Mouse (Mus musculus) stomach, embryonic 15.5 days (tissue): ENCODE measurements around the gene Fau. TPM values are rescaled to one million over a fixed set of nuclear protein-coding genes. Genes with fewer than 3 reads are reported as not detected.

ENCODE experiments used
- ATAC-seq: fragments of 200-750 bp; cut with Nextera tagmentation; 2 replicates; pipeline ENCODE4 v1.8.0; 2017; ENCODE audit warnings: low read depth, moderate number of reproducible peaks, moderate TSS enrichment; ENCODE audit not compliant: insufficient read depth, low FRiP score
- H3K27ac ChIP-seq: fragments of 300-500 bp; sonication (generic); 2 replicates; pipeline ENCODE4 v1.5.1; 2015; ENCODE audit warnings: mild to moderate bottlenecking, inconsistent platforms
- H3K27me3 ChIP-seq: fragments of 300-500 bp; sonication (generic); replicated peaks from 2 replicates; pipeline ENCODE4 v1.6.1; 2015; ENCODE audit warnings: inconsistent platforms
- H3K36me3 ChIP-seq: fragments of 300-500 bp; sonication (generic); 2 replicates; pipeline ENCODE4 v1.6.1; 2015; ENCODE audit warnings: inconsistent platforms
- H3K4me1 ChIP-seq: fragments of 300-500 bp; sonication (generic); 2 replicates; pipeline ENCODE4 v1.6.1; 2015; ENCODE audit warnings: inconsistent platforms
- H3K4me2 ChIP-seq: fragments of 300-500 bp; sonication (generic); 2 replicates; pipeline ENCODE4 v1.6.1; 2015; ENCODE audit warnings: mild to moderate bottlenecking, inconsistent platforms
- H3K4me3 ChIP-seq: fragments of 300-500 bp; sonication (generic); replicated peaks from 2 replicates; pipeline ENCODE4 v1.5.1; 2015; ENCODE audit warnings: inconsistent platforms
- H3K9ac ChIP-seq: fragments of 300-500 bp; sonication (generic); 2 replicates; pipeline ENCODE4 v1.6.1; 2015; ENCODE audit warnings: inconsistent platforms
- H3K9me3 ChIP-seq: fragments of 300-500 bp; sonication (generic); 2 replicates; pipeline ENCODE4 v1.6.1; 2016; ENCODE audit warnings: inconsistent platforms
- WGBS: fragments of 180-500 bp; shearing (Covaris S2); methylation state at CpG from one replicate; pipeline ENCODE4 v1.1.7; 2015; 5-methylcytosine and 5-hydroxymethylcytosine counted together
- polyA plus RNA-seq: library from polyadenylated mRNA; unstranded; fragments of >200 nt; fragmentation: Nextera tagmentation; extraction: Ambion mirVana; gene quantifications from 2 replicates; pipeline ENCODE4 v1.2.1, GENCODE M21; 2015

Fau gene
- polyA plus RNA-seq, 1 experiment from 2014 or later, result 625 TPM

GRCm38 (mm10) chr19:6067011-6067723 lies 9.5 kb downstream of the Fau start:
- Histone ChIP-seq H3K9me3 (no peaks in the 10 kb centered on the region), H3K4me2 (peak overlapping the region; percentile 99), H3K27me3 (no peaks in the 10 kb centered on the region), H3K36me3 (peaks cover 22% of the 10 kb centered on the region), H3K4me1 (peaks cover 30% of the 10 kb centered on the region), H3K4me3 (peak overlapping the region; percentile 50), H3K9ac (peak overlapping the region; percentile 46; the same call in 1 of the 2 replicates), H3K27ac (peak overlapping the region; percentile 85)
- ATAC-seq, result peak; percentile 50
- WGBS, result 1% methylated on average over 30 of the region's 30 CpGs

GRCm38 (mm10) chr19:6067724-6068415 lies 10.2 kb downstream of the Fau start, which contains the start of gene Tm7sf2:
Gene Tm7sf2, minus strand, starts transcription at chr19:6068373.
- no peaks in the 10 kb centered on the region for H3K27me3 ChIP-seq
- peak within 1 kb of the TSS; percentile 99 for H3K4me2 ChIP-seq
- peak within 1 kb of the TSS; percentile 50 for H3K4me3 ChIP-seq
- peak; percentile 94 for ATAC-seq
- H3K4me1 ChIP-seq, result peaks cover 24% of the 10 kb centered on the region
- no peaks in the 10 kb centered on the region for H3K9me3 ChIP-seq
- 8% methylated on average over 33 of the region's 33 CpGs for WGBS
- peaks cover 22% of the 10 kb centered on the region for H3K36me3 ChIP-seq
- peak within 1 kb of the TSS; percentile 85 for H3K27ac ChIP-seq
- H3K9ac ChIP-seq, result peak within 1 kb of the TSS; percentile 46; the same call in 1 of the 2 replicates

- WGBS, result 67% methylated on average over 4 of the region's 4 CpGs
- Histone ChIP-seq H3K27ac (no peak overlapping the region), H3K27me3 (no peaks in the 10 kb centered on the region), H3K9me3 (no peaks in the 10 kb centered on the region), H3K9ac (no peak overlapping the region), H3K4me3 (no peak overlapping the region), H3K36me3 (peaks cover 22% of the 10 kb centered on the region), H3K4me1 (peaks cover 20% of the 10 kb centered on the region), H3K4me2 (no peak overlapping the region)
- ATAC-seq, result no peak
Measured at GRCm38 (mm10) chr19:6068951-6069350, 11.3 kb downstream of the Fau start.

GRCm38 (mm10) chr19:6069851-6070250 lies 12.2 kb downstream of the Fau start:
- Histone ChIP-seq H3K27ac (no peak overlapping the region), H3K27me3 (no peaks in the 10 kb centered on the region), H3K4me3 (no peak overlapping the region), H3K4me1 (peaks cover 22% of the 10 kb centered on the region), H3K9ac (no peak overlapping the region), H3K36me3 (peaks cover 22% of the 10 kb centered on the region), H3K4me2 (no peak overlapping the region), H3K9me3 (no peaks in the 10 kb centered on the region)
- 90% methylated on average over 10 of the region's 10 CpGs for WGBS
- ATAC-seq, result no peak

GRCm38 (mm10) chr19:6070571-6071250 lies 13.1 kb downstream of the Fau start:
- Histone ChIP-seq H3K27ac (no peak overlapping the region), H3K36me3 (peaks cover 28% of the 10 kb centered on the region), H3K4me1 (peaks cover 28% of the 10 kb centered on the region), H3K9me3 (no peaks in the 10 kb centered on the region), H3K9ac (no peak overlapping the region), H3K27me3 (no peaks in the 10 kb centered on the region), H3K4me3 (no peak overlapping the region), H3K4me2 (no peak overlapping the region)
- 89% methylated on average over 31 of the region's 31 CpGs for WGBS
- ATAC-seq, result no peak

GRCm38 (mm10) chr19:6071261-6071660 lies 13.6 kb downstream of the Fau start:
- H3K4me1 ChIP-seq, result peaks cover 32% of the 10 kb centered on the region
- peaks cover 28% of the 10 kb centered on the region for H3K36me3 ChIP-seq
- H3K9me3 ChIP-seq, result no peaks in the 10 kb centered on the region
- no peak overlapping the region for H3K4me3 ChIP-seq
- no peak overlapping the region for H3K27ac ChIP-seq
- ATAC-seq, result no peak
- H3K4me2 ChIP-seq, result no peak overlapping the region
- H3K9ac ChIP-seq, result no peak overlapping the region
- 90% methylated on average over 19 of the region's 19 CpGs for WGBS
- H3K27me3 ChIP-seq, result no peaks in the 10 kb centered on the region

- no peaks in the 10 kb centered on the region for H3K27me3 ChIP-seq
- H3K4me2 ChIP-seq, result no peak overlapping the region
- H3K4me1 ChIP-seq, result peaks cover 16% of the 10 kb centered on the region; the same call in 1 of the 2 replicates
- no peak overlapping the region for H3K9ac ChIP-seq
- no peak overlapping the region for H3K27ac ChIP-seq
- H3K4me3 ChIP-seq, result no peak overlapping the region
- WGBS, result 83% methylated on average over 5 of the region's 5 CpGs
- no peak for ATAC-seq
- no peaks in the 10 kb centered on the region for H3K9me3 ChIP-seq
- peaks cover 26% of the 10 kb centered on the region for H3K36me3 ChIP-seq
Measured at GRCm38 (mm10) chr19:6073889-6074288, 16.2 kb downstream of the Fau start.

- Histone ChIP-seq H3K27me3 (no peaks in the 10 kb centered on the region), H3K4me3 (peak within 1 kb of the TSS; percentile 92), H3K4me1 (peaks cover 16% of the 10 kb centered on the region; the same call in 1 of the 2 replicates), H3K27ac (peak within 1 kb of the TSS; percentile 89), H3K36me3 (peaks cover 14% of the 10 kb centered on the region), H3K4me2 (peak within 1 kb of the TSS; percentile 80), H3K9me3 (no peaks in the 10 kb centered on the region), H3K9ac (peak within 1 kb of the TSS; percentile 67; the same call in 1 of the 2 replicates)
- under 1% methylated on average over 33 of the region's 33 CpGs for WGBS
- ATAC-seq, result peak; percentile 85
Measured at GRCm38 (mm10) chr19:6076564-6077393, 19.1 kb downstream of the Fau start, which contains the start of gene Vps51. Gene Vps51, minus strand, starts transcription at chr19:6077231.

GRCm38 (mm10) chr19:6079983-6080480 lies 22.4 kb downstream of the Fau start, which contains the start of gene Tmem262:
Gene Tmem262, plus strand, starts transcription at chr19:6080033.
- Histone ChIP-seq H3K27me3 (no peaks in the 10 kb centered on the region), H3K36me3 (peaks cover 22% of the 10 kb centered on the region), H3K4me1 (peaks cover 22% of the 10 kb centered on the region), H3K4me3 (no peak within 1 kb of the TSS), H3K4me2 (no peak within 1 kb of the TSS), H3K9ac (no peak within 1 kb of the TSS), H3K9me3 (no peaks in the 10 kb centered on the region), H3K27ac (no peak within 1 kb of the TSS)
- ATAC-seq, result no peak
- 91% methylated on average over 12 of the region's 12 CpGs for WGBS

- no peak for ATAC-seq
- Histone ChIP-seq H3K9me3 (no peaks in the 10 kb centered on the region), H3K27ac (no peak within 1 kb of the TSS), H3K4me1 (peaks cover 16% of the 10 kb centered on the region), H3K4me2 (no peak within 1 kb of the TSS), H3K4me3 (no peak within 1 kb of the TSS), H3K36me3 (peaks cover 17% of the 10 kb centered on the region), H3K9ac (no peak within 1 kb of the TSS), H3K27me3 (no peaks in the 10 kb centered on the region)
- WGBS, result 86% methylated on average over 9 of the region's 9 CpGs
Measured at GRCm38 (mm10) chr19:6082156-6082555, 24.5 kb downstream of the Fau start, which contains the start of gene Gm28374. Gene Gm28374, minus strand, starts transcription at chr19:6082256.
